Mouse (Mus musculus) ES-E14 (cell line): ENCODE results near the gene Xpnpep2. TPM values are rescaled to one million over a fixed set of nuclear protein-coding genes. Genes with fewer than 3 reads are reported as not detected.

Source experiments
- DNase-seq: peaks from one replicate; pipeline ENCODE4 v3.0.0-alpha.2; 2013; ENCODE audit warnings: low read depth, low spot score
- H3K27ac ChIP-seq: 2 replicates; pipeline ENCODE4 v1.5.1; 2012; ENCODE audit warnings: low read depth, mild to moderate bottlenecking, low read length, moderate library complexity, mixed read lengths; ENCODE audit not compliant: poor library complexity, insufficient read depth, severe bottlenecking
- H3K36me3 ChIP-seq: 2 replicates; pipeline ENCODE4 v1.6.1; 2012; ENCODE audit warnings: mild to moderate bottlenecking, low read length, moderate library complexity, mixed read lengths; ENCODE audit not compliant: control insufficient read depth, poor library complexity, insufficient read depth, severe bottlenecking
- H3K4me1 ChIP-seq, 2 experiments: fragments of 150-350 bp in 1 of 2; sonication (generic) in 1 of 2; 2 replicates each; pipeline ENCODE4 v1.6.1; 2012; ENCODE audit warnings: low read length in 2 of 2, mild to moderate bottlenecking in 1 of 2, mixed read lengths in 1 of 2; ENCODE audit not compliant: control insufficient read depth in 2 of 2, insufficient read depth in 2 of 2, poor library complexity in 1 of 2
- H3K4me3 ChIP-seq, 2 experiments: fragments of 150-350 bp in 1 of 2; sonication (generic) in 1 of 2; 2 replicates each; pipeline ENCODE4 v1.5.1; 2012; ENCODE audit warnings: low read length in 2 of 2, low read depth in 1 of 2, mild to moderate bottlenecking in 1 of 2, mixed read lengths in 1 of 2; ENCODE audit not compliant: insufficient read depth in 1 of 2, poor library complexity in 1 of 2, severe bottlenecking in 1 of 2
- H3K9ac ChIP-seq: 2 replicates; pipeline ENCODE4 v1.6.1; 2012; ENCODE audit warnings: low read depth, mild to moderate bottlenecking, low read length, mixed read lengths; ENCODE audit not compliant: poor library complexity, insufficient read depth, severe bottlenecking
- H3K9me3 ChIP-seq: fragments of 150-350 bp; sonication (generic); 2 replicates; pipeline ENCODE4 v1.6.1; 2012; ENCODE audit warnings: low read depth, mild to moderate bottlenecking, low read length; ENCODE audit not compliant: control insufficient read depth, insufficient read depth
- CHD2 ChIP-seq: IDR thresholded peaks from 2 replicates; pipeline ENCODE4 v1.6.1; 2014; ENCODE audit warnings: mild to moderate bottlenecking, low read depth, low read length, inconsistent platforms
- HCFC1 ChIP-seq: IDR thresholded peaks from 2 replicates; pipeline ENCODE4 v1.6.1; 2012; ENCODE audit warnings: low read length, inconsistent platforms, borderline replicate concordance; ENCODE audit not compliant: insufficient read depth
- MAFK ChIP-seq: IDR thresholded peaks from 2 replicates; pipeline ENCODE4 v1.6.1; 2014; ENCODE audit warnings: mild to moderate bottlenecking, low read depth, low read length, inconsistent platforms; ENCODE audit not compliant: insufficient read depth
- ZC3H11A ChIP-seq: IDR thresholded peaks from 2 replicates; pipeline ENCODE4 v1.6.1; 2012; ENCODE audit warnings: low read depth, mild to moderate bottlenecking, inconsistent platforms, low read length, borderline replicate concordance
- ZNF384 ChIP-seq: IDR thresholded peaks from 2 replicates; pipeline ENCODE4 v1.6.1; 2012; ENCODE audit warnings: low read depth, low read length, inconsistent platforms
- in situ Hi-C, 2 experiments: fragments of 600-800 bp; cut with MboI; formaldehyde crosslinking; loops; one replicate each; pipeline ENCODE4 v1.15.1; 2025; ENCODE audit warnings: low sequenced_read_pairs in 2 of 2, inconsistent platforms in 1 of 2; ENCODE audit not compliant: unreplicated experiment in 2 of 2
- total RNA-seq: library from RNA; depleted of rRNA; stranded (reverse); fragments of 300-350 nt; gene quantifications from 2 replicates; pipeline ENCODE4 v1.2.3, GENCODE M21; 2012

The Xpnpep2 gene
- total RNA-seq, 1 experiment, result 1.6 TPM

DNA sequence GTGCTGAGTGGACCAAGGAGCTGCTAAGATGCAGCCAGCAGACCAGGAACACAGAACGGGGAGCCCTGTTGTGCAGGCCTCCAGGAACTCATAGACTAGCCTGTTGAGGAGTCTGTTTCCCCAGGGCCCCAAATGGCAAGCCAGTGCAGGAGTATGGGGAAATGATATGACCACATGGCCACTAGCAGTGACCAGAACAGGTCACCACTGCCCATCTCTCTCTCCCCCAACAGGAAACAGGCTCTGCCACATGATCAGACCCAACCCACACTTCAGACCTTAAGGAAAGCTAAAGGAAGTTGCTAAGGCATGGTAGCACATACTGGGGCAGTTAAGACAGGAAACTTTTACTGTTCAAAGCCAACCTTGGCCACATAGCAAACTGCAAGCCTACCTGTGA lies 20.6 kb downstream of the Xpnpep2 start:
- TF ChIP-seq CHD2 (no peak), MAFK (no peak), HCFC1 (no peak), ZNF384 (no peak), ZC3H11A (no peak)
- no peak for DNase-seq
- in situ Hi-C loops, result no loop called here
- no peak overlapping the region for H3K9ac ChIP-seq
- H3K27ac ChIP-seq, result no peak overlapping the region
- H3K36me3 ChIP-seq, result no peaks in the 10 kb centered on the region
- no peak overlapping the region for H3K4me3 ChIP-seq
- H3K9me3 ChIP-seq, result no peaks in the 10 kb centered on the region
- H3K4me1 ChIP-seq, result no peaks in the 10 kb centered on the region

DNA sequence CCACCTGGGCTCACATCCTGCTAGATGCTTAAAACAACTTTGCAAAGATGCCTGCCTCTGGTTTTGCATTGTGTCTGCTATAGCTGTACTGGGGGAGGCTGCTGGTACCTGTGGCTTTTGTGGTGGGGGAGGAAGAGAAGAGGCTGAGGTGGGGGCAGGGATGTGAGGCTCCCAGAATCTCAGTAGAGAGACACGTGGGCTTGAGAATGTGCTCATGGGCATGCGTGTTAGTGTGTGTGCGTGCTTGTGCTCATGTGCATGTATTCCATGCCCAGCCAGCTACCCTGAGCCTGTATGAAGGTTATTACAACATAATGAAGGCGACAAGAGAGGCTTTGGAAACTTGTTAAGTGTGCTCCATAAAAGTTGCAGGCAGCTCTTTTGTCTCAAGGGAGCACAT lies 28.4 kb downstream of the Xpnpep2 start:
- TF ChIP-seq ZC3H11A, result no peak
- TF ChIP-seq CHD2, result no peak
- TF ChIP-seq MAFK, result no peak
- no peak for TF ChIP-seq HCFC1
- TF ChIP-seq ZNF384, result no peak
- in situ Hi-C loops, result no loop called here
- no peaks in the 10 kb centered on the region for H3K36me3 ChIP-seq
- no peak overlapping the region for H3K4me3 ChIP-seq
- H3K27ac ChIP-seq, result no peak overlapping the region
- H3K4me1 ChIP-seq, result peaks cover 3 to 9% of the 10 kb centered on the region in 2 experiments; a peak in 2 of 4 replicates
- H3K9me3 ChIP-seq, result no peaks in the 10 kb centered on the region
- no peak overlapping the region for H3K9ac ChIP-seq
- no peak for DNase-seq

DNA sequence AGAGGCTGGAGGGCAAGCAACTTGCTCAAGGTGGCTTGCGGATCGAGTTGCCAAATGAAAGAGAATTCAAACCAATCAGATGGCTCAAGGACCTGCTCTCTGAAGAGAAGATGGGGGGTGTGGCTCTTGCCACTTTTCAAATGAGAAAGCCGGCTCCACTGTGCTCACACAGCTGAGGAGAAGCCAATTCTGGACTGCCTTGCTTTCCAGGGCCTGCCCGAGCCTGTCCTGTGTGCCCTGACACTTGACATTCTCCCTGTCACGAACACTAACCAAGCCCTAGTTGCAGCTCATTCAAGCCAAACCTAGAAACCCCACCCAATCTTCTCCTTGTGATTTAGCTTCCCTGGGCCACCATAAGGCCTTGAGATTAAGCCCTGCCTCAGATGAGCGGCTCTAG lies 29.5 kb downstream of the Xpnpep2 start:
- no peak for TF ChIP-seq MAFK
- no peak for TF ChIP-seq ZC3H11A
- no peak for TF ChIP-seq HCFC1
- TF ChIP-seq ZNF384, result no peak
- no peak for TF ChIP-seq CHD2
- Histone ChIP-seq H3K9ac (no peak overlapping the region), H3K4me1 (peaks cover 3 to 9% of the 10 kb centered on the region in 2 experiments; a peak in 2 of 4 replicates), H3K9me3 (no peaks in the 10 kb centered on the region), H3K27ac (peak overlapping the region; percentile 4; the same call in 1 of the 2 replicates), H3K4me3 (no peak overlapping the region), H3K36me3 (no peaks in the 10 kb centered on the region)
- DNase-seq, result no peak
- in situ Hi-C loops, result no loop called here

DNA sequence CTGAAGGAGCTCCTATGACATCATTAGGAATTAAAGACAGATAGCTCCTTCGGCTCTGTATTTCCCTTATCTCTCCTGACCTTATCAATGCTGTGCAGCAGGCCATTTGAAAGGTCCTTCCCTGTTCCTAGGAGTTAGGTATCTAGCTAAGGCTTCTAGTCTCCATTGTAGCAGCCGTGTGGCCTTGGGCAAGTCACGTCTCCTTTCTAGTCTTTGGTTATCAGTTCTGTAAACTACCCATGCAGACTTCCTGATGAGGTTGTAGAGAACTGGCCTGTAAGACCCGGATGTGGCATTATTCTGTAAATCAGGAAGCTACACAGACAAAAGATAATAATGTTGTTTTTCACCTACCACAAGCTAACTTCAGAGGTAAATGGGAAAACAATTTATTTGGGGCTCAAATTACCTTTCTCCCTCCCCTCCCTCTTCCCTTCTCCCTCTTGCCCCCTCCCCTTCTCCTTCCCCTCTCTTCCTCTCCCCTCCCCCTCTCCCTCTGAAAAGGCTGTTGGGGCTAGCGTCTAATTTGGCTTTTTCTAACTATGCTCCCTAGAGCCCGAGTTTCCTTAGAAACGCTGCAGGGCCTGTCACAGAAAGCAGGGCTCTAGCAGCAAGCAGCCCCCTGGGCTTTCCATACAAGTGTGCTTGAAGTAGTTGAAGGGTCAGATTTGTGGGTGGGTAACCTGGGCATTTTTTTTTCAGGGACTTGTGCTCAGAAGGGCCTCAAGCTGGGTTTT lies 30.2 kb downstream of the Xpnpep2 start:
- no peak for TF ChIP-seq HCFC1
- no peak for TF ChIP-seq ZNF384
- TF ChIP-seq CHD2, result no peak
- no peak for TF ChIP-seq MAFK
- TF ChIP-seq ZC3H11A, result no peak
- H3K4me1 ChIP-seq, result peaks cover 3 to 9% of the 10 kb centered on the region in 2 experiments; a peak in 2 of 4 replicates
- in situ Hi-C loops, result no loop called here
- no peaks in the 10 kb centered on the region for H3K9me3 ChIP-seq
- no peaks in the 10 kb centered on the region for H3K36me3 ChIP-seq
- H3K4me3 ChIP-seq, result no peak overlapping the region
- H3K9ac ChIP-seq, result no peak overlapping the region
- H3K27ac ChIP-seq, result peak overlapping the region; percentile 19; the same call in 1 of the 2 replicates
- no peak for DNase-seq
